Mouse (Mus musculus) CH12.LX (cell line): ENCODE measurements around the gene D230025D16Rik. TPM values are rescaled to one million over a fixed set of nuclear protein-coding genes. Genes with fewer than 3 reads are reported as not detected.

ENCODE experiments used
- DNase-seq: peaks from one replicate; pipeline ENCODE4 v3.0.0-alpha.2; 2013; ENCODE audit errors: extremely low read depth
- H3K27ac ChIP-seq: 2 replicates; pipeline ENCODE4 v1.5.1; 2012; ENCODE audit warnings: low read depth, mild to moderate bottlenecking, control low read depth, moderate library complexity; ENCODE audit not compliant: insufficient read depth
- H3K27me3 ChIP-seq: replicated peaks from 2 replicates; pipeline ENCODE3; 2012; ENCODE audit warnings: inconsistent platforms
- H3K36me3 ChIP-seq, 2 experiments: replicated peaks in 1 of 2; 2 replicates each; pipeline versions ENCODE3 to v1.6.1; 2012; ENCODE audit warnings: inconsistent platforms in 1 of 2, low read length in 1 of 2, mild to moderate bottlenecking in 1 of 2, mixed read lengths in 1 of 2, moderate library complexity in 1 of 2; ENCODE audit not compliant: control insufficient read depth in 1 of 2, insufficient read depth in 1 of 2
- H3K4me1 ChIP-seq, 2 experiments: 2 replicates each; pipeline ENCODE4 v1.6.1; 2012; ENCODE audit warnings: inconsistent platforms in 1 of 2, moderate library complexity in 1 of 2; ENCODE audit not compliant: insufficient read depth in 2 of 2, control insufficient read depth in 1 of 2
- H3K4me2 ChIP-seq: 2 replicates; pipeline ENCODE4 v1.6.1; 2012; ENCODE audit warnings: low read depth, mild to moderate bottlenecking, control low read depth; ENCODE audit not compliant: poor library complexity, insufficient read depth, severe bottlenecking
- H3K4me3 ChIP-seq, 3 experiments: fragments of 150-350 bp in 1 of 3; sonication (generic) in 1 of 3; replicated peaks in 1 of 3; 2 replicates each; pipeline versions ENCODE3 to v1.5.1; 2011 to 2012; ENCODE audit warnings: low read depth in 2 of 3, low read length in 2 of 3, mild to moderate bottlenecking in 2 of 3, moderate library complexity in 2 of 3, control low read depth in 1 of 3, improper control_type of control experiment in 1 of 3, inconsistent platforms in 1 of 3, mixed read lengths in 1 of 3; ENCODE audit not compliant: poor library complexity in 1 of 3
- H3K79me2 ChIP-seq: replicated peaks from 2 replicates; pipeline ENCODE4 v1.6.1; 2012; ENCODE audit warnings: mild to moderate bottlenecking, moderate library complexity; ENCODE audit not compliant: control insufficient read depth, poor library complexity, insufficient read depth, severe bottlenecking; ENCODE audit errors: extremely low read depth
- H3K9ac ChIP-seq: 2 replicates; pipeline ENCODE4 v1.6.1; 2012; ENCODE audit warnings: low read depth, mild to moderate bottlenecking, control low read depth, moderate library complexity; ENCODE audit not compliant: insufficient read depth
- H3K9me3 ChIP-seq: replicated peaks from 2 replicates; pipeline ENCODE3; 2012; ENCODE audit warnings: low read length, inconsistent platforms, mixed read lengths
- BHLHE40 ChIP-seq: IDR thresholded peaks from 2 replicates; pipeline ENCODE4 v1.6.1; 2011; ENCODE audit warnings: mild to moderate bottlenecking, low read depth, low read length, improper control_type of control experiment
- ELF1 ChIP-seq: IDR thresholded peaks from 2 replicates; pipeline ENCODE4 v1.6.1; 2014; ENCODE audit warnings: low read depth, mild to moderate bottlenecking, inconsistent platforms, low read length, improper control_type of control experiment
- EP300 ChIP-seq: IDR thresholded peaks from 2 replicates; pipeline ENCODE4 v1.6.1; 2011; ENCODE audit warnings: low read length, improper control_type of control experiment
- ETS1 ChIP-seq: conservative IDR thresholded peaks from 2 replicates; pipeline ENCODE4 v1.6.1; 2012; ENCODE audit warnings: low read depth, mild to moderate bottlenecking, inconsistent platforms, low read length, improper control_type of control experiment, moderate library complexity
- JUN ChIP-seq: IDR thresholded peaks from 2 replicates; pipeline ENCODE4 v1.6.1; 2011; ENCODE audit warnings: low read depth, mild to moderate bottlenecking, low read length, improper control_type of control experiment, moderate library complexity; ENCODE audit not compliant: insufficient read depth
- KAT2A ChIP-seq: IDR thresholded peaks from 2 replicates; pipeline ENCODE4 v1.6.1; 2012; ENCODE audit warnings: low read length, improper control_type of control experiment, inconsistent platforms; ENCODE audit not compliant: insufficient replicate concordance
- MAFK ChIP-seq: IDR thresholded peaks from 2 replicates; pipeline ENCODE4 v1.6.1; 2011; ENCODE audit warnings: low read length, improper control_type of control experiment; ENCODE audit not compliant: insufficient replicate concordance
- MAX ChIP-seq: IDR thresholded peaks from 2 replicates; pipeline ENCODE4 v1.6.1; 2011; ENCODE audit warnings: low read length, improper control_type of control experiment
- MAZ ChIP-seq: IDR thresholded peaks from 2 replicates; pipeline ENCODE4 v1.6.1; 2012; ENCODE audit warnings: low read depth, mild to moderate bottlenecking, inconsistent platforms, low read length, improper control_type of control experiment, moderate library complexity
- MEF2A ChIP-seq: IDR thresholded peaks from 2 replicates; pipeline ENCODE4 v1.6.1; 2014; ENCODE audit warnings: low read depth, mild to moderate bottlenecking, inconsistent platforms, low read length, improper control_type of control experiment, borderline replicate concordance
- MYC ChIP-seq: IDR thresholded peaks from 2 replicates; pipeline ENCODE4 v1.6.1; 2011; ENCODE audit warnings: low read depth, mild to moderate bottlenecking, improper control_type of control experiment, low read length
- PAX5 ChIP-seq: IDR thresholded peaks from 2 replicates; pipeline ENCODE4 v1.6.1; 2012; ENCODE audit warnings: low read length, inconsistent platforms, mixed read lengths
- POLR2A ChIP-seq: IDR thresholded peaks from 2 replicates; pipeline ENCODE4 v1.6.1; 2011; ENCODE audit warnings: low read depth, mild to moderate bottlenecking, improper control_type of control experiment, low read length
- POLR2AphosphoS2 ChIP-seq: IDR thresholded peaks from 2 replicates; pipeline ENCODE4 v1.6.1; 2011; ENCODE audit warnings: low read depth, low read length, improper control_type of control experiment
- RAD21 ChIP-seq: IDR thresholded peaks from 2 replicates; pipeline ENCODE4 v1.6.1; 2011; ENCODE audit warnings: low read depth, mild to moderate bottlenecking, low read length, improper control_type of control experiment, moderate library complexity
- TCF12 ChIP-seq: IDR thresholded peaks from 2 replicates; pipeline ENCODE4 v1.6.1; 2014; ENCODE audit warnings: low read depth, mild to moderate bottlenecking, inconsistent platforms, low read length, improper control_type of control experiment
- ZKSCAN1 ChIP-seq: IDR thresholded peaks from 2 replicates; pipeline ENCODE4 v1.6.1; 2012; ENCODE audit warnings: low read depth, inconsistent platforms, low read length, improper control_type of control experiment, borderline replicate concordance
- ZMIZ1 ChIP-seq: IDR thresholded peaks from 2 replicates; pipeline ENCODE4 v1.6.1; 2012; ENCODE audit warnings: low read depth, mild to moderate bottlenecking, inconsistent platforms, low read length, improper control_type of control experiment
- ZNF384 ChIP-seq: IDR thresholded peaks from 2 replicates; pipeline ENCODE4 v1.6.1; 2012; ENCODE audit warnings: low read depth, low read length, improper control_type of control experiment, inconsistent platforms
- dilution Hi-C: fragments of 300-500 bp; cut with MboI; formaldehyde crosslinking; loops from 2 replicates; pipeline ENCODE4 v1.14.3; 2020; ENCODE audit warnings: low sequenced_read_pairs; ENCODE audit not compliant: extremely low pct_unique_long_range_greater_than_20kb, extremely low pct_ligation_motif_present
- in situ Hi-C: fragments of 300-500 bp; cut with MboI; formaldehyde crosslinking; loops from 3 replicates; pipeline ENCODE4 v1.14.3; 2019; ENCODE audit warnings: low sequenced_read_pairs, low pct_ligation_motif_present, low pct_unique_long_range_greater_than_20kb, mixed read lengths
- polyA plus RNA-seq: library from polyadenylated mRNA; unstranded; fragments of >175 nt; gene quantifications from 2 replicates; pipeline ENCODE4 v1.2.1, GENCODE M21; 2012; ENCODE audit warnings: low read depth; ENCODE audit not compliant: insufficient read length
- total RNA-seq, 2 experiments: library from RNA; depleted of rRNA; stranded (reverse); fragments of 300-350 nt in 1 of 2; fragments of >200 nt in 1 of 2; gene quantifications; 2 replicates each; pipeline ENCODE4 v1.2.3; 2012 to 2014

Gene D230025D16Rik
- total and polyA plus RNA-seq, 3 experiments: 10.7 to 21.5 (median 14.0) TPM

GRCm38 (mm10) chr8:105237442-105238142 lies 12.6 kb downstream of the D230025D16Rik start:
- Histone ChIP-seq H3K4me3 (no peak overlapping the region), H3K27ac (no peak overlapping the region), H3K27me3 (no peaks in the 10 kb centered on the region), H3K4me1 (peaks cover 0 to 3% of the 10 kb centered on the region in 2 experiments; a peak in 1 of 4 replicates), H3K79me2 (no peaks in the 10 kb centered on the region), H3K9me3 (no peaks in the 10 kb centered on the region), H3K36me3 (peaks cover 47 to 81% of the 10 kb centered on the region in 2 experiments), H3K9ac (no peak overlapping the region), H3K4me2 (no peak overlapping the region)
- dilution Hi-C loops: no loop called here
- in situ Hi-C loops: no loop called here
- TF ChIP-seq MAX (no peak), ELF1 (no peak), MAZ (no peak), MEF2A (no peak), ZNF384 (no peak), EP300 (no peak), PAX5 (no peak), RAD21 (no peak), ZMIZ1 (no peak), JUN (no peak), ZKSCAN1 (no peak), MAFK (no peak), MYC (no peak), ETS1 (no peak), BHLHE40 (no peak), TCF12 (no peak), POLR2AphosphoS2 (no peak), POLR2A (no peak), KAT2A (no peak)
- DNase-seq: no peak

- no peak overlapping the region for H3K4me3 ChIP-seq
- no peak for TF ChIP-seq RAD21
- TF ChIP-seq KAT2A: no peak
- in situ Hi-C loops: no loop called here
Observed at GRCm38 (mm10) chr8:105241016-105241415, 16.1 kb downstream of the D230025D16Rik start.

More at GRCm38 (mm10) chr8:105241016-105241415, 16.1 kb downstream of the D230025D16Rik start:
- Histone ChIP-seq H3K27me3 (no peaks in the 10 kb centered on the region), H3K9me3 (no peaks in the 10 kb centered on the region), H3K9ac (no peak overlapping the region), H3K4me1 (no peaks in the 10 kb centered on the region), H3K4me2 (no peak overlapping the region), H3K36me3 (peaks cover 35 to 81% of the 10 kb centered on the region in 2 experiments), H3K27ac (no peak overlapping the region), H3K79me2 (no peaks in the 10 kb centered on the region)
- dilution Hi-C loops: no loop called here
- no peak for DNase-seq
